In the genomic region with DNA sequence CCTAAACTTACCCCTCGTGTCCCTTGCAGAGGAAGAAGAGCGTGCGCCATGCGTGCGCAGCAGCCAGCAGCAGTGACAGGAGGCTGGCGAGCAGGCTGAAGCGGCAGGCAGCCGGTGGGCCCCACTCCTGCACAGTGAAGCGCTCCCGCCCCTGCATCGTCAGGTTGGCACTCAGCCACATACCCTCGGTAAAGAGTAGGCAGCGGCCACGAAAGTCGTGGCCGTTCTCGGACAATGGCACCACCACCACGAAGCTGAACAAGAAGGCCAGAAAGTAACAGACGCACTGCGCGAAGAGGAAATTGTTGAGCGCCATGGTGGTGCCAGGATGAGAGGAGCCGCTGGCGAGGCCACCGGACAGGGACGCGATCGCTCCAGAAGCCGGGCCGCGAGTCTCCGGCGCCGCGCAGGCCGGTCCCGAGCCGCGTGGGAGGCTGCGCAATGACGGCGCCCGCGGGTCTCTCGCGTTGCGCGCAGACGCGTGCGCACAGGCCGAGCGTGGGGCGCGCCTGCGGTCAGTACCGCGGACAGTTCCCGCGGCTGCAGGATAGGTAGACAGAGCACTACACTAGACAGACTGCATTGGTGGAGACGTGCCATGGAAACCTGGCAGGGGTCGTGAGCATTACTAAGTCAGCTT, we compare ENCODE assay signal across 8 mouse cellular contexts. TPM values are rescaled to one million over a fixed set of nuclear protein-coding genes. Genes with fewer than 3 reads are reported as not detected.
DNase-seq lines count a peak whose midpoint lies in the region; ATAC-seq and TF ChIP-seq lines count a peak whose summit lies in the region.
"Had no signal": no experiment of that assay in that cellular context is flagged by ENCODE, and none has a peak within 500 bp of the region (broad histone marks: within the 10 kb centered on the region; RNA-seq: fewer than 3 reads in every experiment).

No protein-coding gene starts in this region.

- no peaks in the 10 kb centered on the region for H3K36me3 ChIP-seq in thymus, adult 2 months (ENCODE audit: control insufficient read depth, insufficient read depth, low read length)
- no peaks in the 10 kb centered on the region for H3K36me3 ChIP-seq in embryonic facial prominence, embryonic 10.5 days (replicated peaks)
- no peaks in the 10 kb centered on the region for H3K36me3 ChIP-seq in hindbrain, embryonic 10.5 days
- H3K36me3 ChIP-seq in neural tube, embryonic 11.5 days (ENCODE audit: control insufficient read depth, insufficient read depth, low read length), result no peaks in the 10 kb centered on the region

- peak; percentile 45 for ATAC-seq in neural tube, embryonic 11.5 days (ENCODE audit: insufficient read depth, low FRiP score, low TSS enrichment)

- no peak for TF ChIP-seq CTCF in thymus, adult 2 months (IDR thresholded peaks at IDR 0.05; ENCODE audit: borderline replicate concordance, control insufficient read depth, extremely low read depth, insufficient read depth, low read length, poor library complexity)

- H3K27ac ChIP-seq in thymus, adult 2 months (ENCODE audit: control insufficient read depth, insufficient read depth, low read length), result no peak overlapping the region
- no peak overlapping the region for H3K27ac ChIP-seq in embryonic facial prominence, embryonic 10.5 days (replicated peaks)
- peak overlapping the region; percentile 78 for H3K27ac ChIP-seq in hindbrain, embryonic 10.5 days
- H3K27ac ChIP-seq in neural tube, embryonic 11.5 days (ENCODE audit: low read depth, low read length), result peak overlapping the region; percentile 53

- H3K9me3 ChIP-seq in embryonic facial prominence, embryonic 10.5 days, result no peaks in the 10 kb centered on the region
- no peaks in the 10 kb centered on the region for H3K9me3 ChIP-seq in hindbrain, embryonic 10.5 days
- H3K9me3 ChIP-seq in neural tube, embryonic 11.5 days (ENCODE audit: control insufficient read depth, low read length), result no peaks in the 10 kb centered on the region

- intact Hi-C loops in left cerebral cortex, postnatal 14 days (cut with DNase I), result no loop called here

- 6% methylated on average over 62 of the region's 62 CpGs for WGBS in thymus, adult 2 months
- 2% methylated on average over 62 of the region's 62 CpGs for WGBS in embryonic facial prominence, embryonic 10.5 days
- 2% methylated on average over 62 of the region's 62 CpGs for WGBS in hindbrain, embryonic 10.5 days
- WGBS in neural tube, embryonic 11.5 days, result 3% methylated on average over 62 of the region's 62 CpGs

- no peak overlapping the region for H3K4me3 ChIP-seq in thymus, adult 2 months (ENCODE audit: control insufficient read depth, insufficient read depth, low read length)
- H3K4me3 ChIP-seq in embryonic facial prominence, embryonic 10.5 days, result peak overlapping the region; percentile 53
- H3K4me3 ChIP-seq in hindbrain, embryonic 10.5 days, result peak overlapping the region; percentile 47
- peak overlapping the region; percentile 28 for H3K4me3 ChIP-seq in neural tube, embryonic 11.5 days (ENCODE audit: low read depth, low read length)

- no peaks in the 10 kb centered on the region for H3K27me3 ChIP-seq in thymus, adult 2 months (ENCODE audit: control insufficient read depth, insufficient read depth, low read length)
- peaks cover 65% of the 10 kb centered on the region for H3K27me3 ChIP-seq in embryonic facial prominence, embryonic 10.5 days (replicated peaks; ENCODE audit: low read depth, poor library complexity, severe bottlenecking)
- peaks cover 65% of the 10 kb centered on the region for H3K27me3 ChIP-seq in hindbrain, embryonic 10.5 days (ENCODE audit: insufficient read depth, poor library complexity, severe bottlenecking)
- peaks cover 22% of the 10 kb centered on the region for H3K27me3 ChIP-seq in neural tube, embryonic 11.5 days (ENCODE audit: control insufficient read depth, insufficient read depth, low read length)

- peak; percentile 12 for DNase-seq in thymus, adult 2 months
- no peak for DNase-seq in thymus, adult 18-20 months
- peak; percentile 80 for DNase-seq in embryonic facial prominence, embryonic 10.5 days (ENCODE audit: low spot score)
- DNase-seq in hindbrain, embryonic 10.5 days (ENCODE audit: low spot score), result peak; percentile 60
- peak; percentile 72 to 78 for DNase-seq in left cerebral cortex, postnatal 14 days (ENCODE audit: low spot score in 2 of 2)
- peak; percentile 72 for DNase-seq in neural tube, embryonic 11.5 days (ENCODE audit: low spot score)
- no peak for DNase-seq in spleen, postnatal 36 days (ENCODE audit: low spot score in 2 of 2)

- H3K4me1 ChIP-seq in thymus, adult 2 months (replicated peaks; ENCODE audit: control insufficient read depth, insufficient read depth, low read length), result no peaks in the 10 kb centered on the region
- peaks cover 26% of the 10 kb centered on the region for H3K4me1 ChIP-seq in embryonic facial prominence, embryonic 10.5 days
- peaks cover 38% of the 10 kb centered on the region for H3K4me1 ChIP-seq in hindbrain, embryonic 10.5 days (replicated peaks)
- H3K4me1 ChIP-seq in neural tube, embryonic 11.5 days (ENCODE audit: control insufficient read depth, insufficient read depth, low read length), result peaks cover 7% of the 10 kb centered on the region; the same call in 1 of the 2 replicates

- peak overlapping the region; percentile 31 for H3K9ac ChIP-seq in neural tube, embryonic 11.5 days (ENCODE audit: low read length)

- H3K4me2 ChIP-seq in neural tube, embryonic 11.5 days (ENCODE audit: low read depth), result peak overlapping the region; percentile 45

- no peak for TF ChIP-seq POLR2A in thymus, adult 2 months (IDR thresholded peaks at IDR 0.05; ENCODE audit: control insufficient read depth, extremely low read depth, insufficient read depth, low read length, poor library complexity)

RNA-seq across cellular contexts. Expression of a gene that starts 5.7 kb away (rescaled TPM):
- 0.04 and 0.05 TPM in 2 replicates for polyA plus RNA-seq in thymus, adult 2 months (2012; rRNA removed)
- polyA plus RNA-seq in embryonic facial prominence, embryonic 10.5 days (2016; fragmentation: Nextera tagmentation; extraction: Ambion mirVana), result 1.5 and 1.6 TPM in 2 replicates
- polyA plus RNA-seq in hindbrain, embryonic 10.5 days (2016; fragmentation: Nextera tagmentation; extraction: Ambion mirVana), result 2.9 and 7.2 TPM in 2 replicates
- total RNA-seq in left cerebral cortex, postnatal 14 days (2021), result 100 to 1,000 TPM; 138 to 146 TPM
- polyA plus RNA-seq in neural tube, embryonic 11.5 days (2014; fragmentation: Nextera tagmentation; extraction: Ambion mirVana), result 5.8 and 8.4 TPM in 2 replicates
- total RNA-seq: neutrophil, adult 5-6 weeks had no signal

RNA-seq across cellular contexts. Expression of a gene that starts 21.6 kb away (rescaled TPM):
- 13.6 and 14.5 TPM in 2 replicates for polyA plus RNA-seq in thymus, adult 2 months (2012; rRNA removed)
- polyA plus RNA-seq in embryonic facial prominence, embryonic 10.5 days (2016; fragmentation: Nextera tagmentation; extraction: Ambion mirVana), result not detected in 2 replicates
- polyA plus RNA-seq in hindbrain, embryonic 10.5 days (2016; fragmentation: Nextera tagmentation; extraction: Ambion mirVana), result not detected in 2 replicates
- under 1 TPM; 0.33 to 0.44 TPM for total RNA-seq in left cerebral cortex, postnatal 14 days (2021)
- 0.12 TPM in 1 of 2 replicates, not detected in the other for polyA plus RNA-seq in neural tube, embryonic 11.5 days (2014; fragmentation: Nextera tagmentation; extraction: Ambion mirVana)
- total RNA-seq: neutrophil, adult 5-6 weeks had no signal

Comparison
In these comparisons a context has a peak if more than half of its experiments do, and no peak if none do; other contexts are left out.
1. DNase-seq: peak in thymus, adult 2 months (single experiment), embryonic facial prominence, embryonic 10.5 days (single experiment), hindbrain, embryonic 10.5 days (single experiment), left cerebral cortex, postnatal 14 days (2 of 2) and neural tube, embryonic 11.5 days (single experiment); none in thymus, adult 18-20 months (0 of 2) and spleen, postnatal 36 days (0 of 2).
2. H3K27ac ChIP-seq: peak in hindbrain, embryonic 10.5 days (single experiment) and neural tube, embryonic 11.5 days (single experiment); none in thymus, adult 2 months (single experiment) and embryonic facial prominence, embryonic 10.5 days (single experiment).
3. RNA of a gene that starts 21.6 kb away (polyA plus RNA-seq): 13.6 to 14.5 TPM in thymus, adult 2 months; not detected in embryonic facial prominence, embryonic 10.5 days, not detected in hindbrain, embryonic 10.5 days and 0.12 TPM in neural tube, embryonic 11.5 days; every median in the first group is over 10 times any median in the second.